Mouse (Mus musculus) bone marrow, adult 2 months (tissue): ENCODE measurements around the gene Ube2s.

ENCODE experiments used
- CTCF ChIP-seq: fragments of 200-500 bp; IDR thresholded peaks from 2 replicates; pipeline ENCODE4 v1.5.1; 2011; ENCODE audit warnings: low read length, control low read depth; ENCODE audit not compliant: control insufficient read depth, insufficient read depth
- POLR2A ChIP-seq: fragments of 200-500 bp; IDR thresholded peaks from 2 replicates; pipeline ENCODE4 v1.6.1; 2011; ENCODE audit warnings: low read depth, mild to moderate bottlenecking, control low read depth, low read length, borderline replicate concordance; ENCODE audit not compliant: control insufficient read depth

DNA sequence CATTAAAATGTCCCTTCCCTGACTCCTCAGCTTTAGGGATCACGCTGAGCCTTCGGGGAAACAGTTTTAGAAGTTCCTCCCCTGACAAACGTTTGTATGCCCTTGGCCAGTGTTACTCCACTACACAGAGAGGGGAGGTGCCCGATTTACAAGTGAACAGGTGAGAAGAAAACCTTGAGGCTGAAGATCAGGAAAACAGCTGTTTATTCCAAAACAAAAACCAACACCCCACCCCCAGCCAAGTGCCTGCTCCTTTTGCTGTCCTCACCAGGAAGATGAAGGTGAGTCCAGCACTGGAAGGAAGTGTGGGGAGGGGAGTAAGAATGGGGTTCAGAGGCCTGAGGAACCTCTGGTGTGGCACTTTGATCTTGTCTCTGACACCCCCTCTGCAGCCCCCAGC lies 13.0 kb upstream of the Ube2s start:
- TF ChIP-seq CTCF (no peak), POLR2A (no peak)
